Mouse (Mus musculus) embryonic fibroblast, embryonic 13.5 days (primary cell): ENCODE measurements around the gene Poc1a.

ENCODE experiments used
- CTCF ChIP-seq: IDR thresholded peaks from 2 replicates; pipeline ENCODE4 v1.5.1; 2011; ENCODE audit warnings: mild to moderate bottlenecking, control low read depth, low read length, moderate library complexity, borderline replicate concordance; ENCODE audit not compliant: insufficient read depth
- POLR2A ChIP-seq: IDR thresholded peaks from 2 replicates; pipeline ENCODE4 v1.6.1; 2011; ENCODE audit warnings: low read depth, mild to moderate bottlenecking, control low read depth, low read length, moderate library complexity

- TF ChIP-seq CTCF (no peak), POLR2A (0 out of 2 replicates have a peak, but pooled peaks have one; percentile 6)
Measured at GRCm38 (mm10) chr9:106338462-106339172, 57.8 kb downstream of the Poc1a start.
